Mouse (Mus musculus): ENCODE data around the gene Klhl29.

DNA sequence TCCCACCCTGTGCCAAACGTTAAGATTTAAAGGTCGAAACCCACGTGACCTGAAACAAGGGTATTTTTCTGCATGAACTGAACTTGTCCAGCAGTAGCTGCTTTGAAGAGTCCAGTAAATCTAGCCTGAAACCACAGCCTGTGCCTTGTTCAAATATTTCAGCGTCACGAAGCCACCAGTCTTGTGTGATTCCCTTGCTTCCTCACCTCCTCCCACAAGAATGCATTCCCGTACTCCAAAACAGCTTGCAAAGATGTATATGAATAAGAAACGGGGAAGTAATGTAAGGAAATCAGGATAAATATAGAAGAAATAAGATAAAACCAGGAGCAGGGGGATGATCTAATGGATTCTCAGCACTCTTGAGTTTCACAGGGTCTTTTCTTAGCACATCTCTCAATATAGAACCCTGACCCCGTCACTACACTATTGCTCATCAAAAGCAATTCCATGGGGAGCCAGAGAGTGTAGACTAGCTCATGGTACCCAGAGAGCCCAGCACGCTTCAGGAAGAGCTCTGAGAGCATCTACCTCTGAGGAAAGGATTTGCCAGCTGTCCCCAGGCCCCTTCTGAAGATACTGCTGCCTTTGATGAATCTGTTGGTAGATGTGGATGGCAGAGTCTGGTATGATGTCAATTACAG is 52.9 kb downstream of the Klhl29 start:
- no peak for TF ChIP-seq CTCF (IDR thresholded peaks at IDR 0.05; ENCODE audit: low read depth)
- TF ChIP-seq EP300 (optimal IDR thresholded peaks at IDR 0.05) = no peak
